Mouse (Mus musculus) lung, postnatal 0 days (tissue): Measurements from ENCODE around the gene Il10.

Experiments
- CTCF ChIP-seq: IDR thresholded peaks from 2 replicates; pipeline ENCODE4 v1.5.1; 2016; ENCODE audit warnings: antibody characterized with exemption, mild to moderate bottlenecking
- EP300 ChIP-seq: IDR thresholded peaks from 2 replicates; pipeline ENCODE4 v1.6.1; 2016; ENCODE audit warnings: antibody characterized with exemption, mild to moderate bottlenecking, control low read depth

GRCm38 (mm10) chr1:130990448-130990847 is 29.2 kb upstream of the Il10 start:
- no peak for TF ChIP-seq EP300
- no peak for TF ChIP-seq CTCF
